Mouse (Mus musculus) 3T3-L1 (cell line): ENCODE results near the gene Fbxw13.
"Not testable (repeated sequence)": the region's sequence is repeated elsewhere in the genome, so short reads cannot be mapped to it uniquely, and the experiment has no call there.

Experiments
- DNase-seq: peaks from one replicate; pipeline ENCODE4 v3.0.0-alpha.2; 2015; ENCODE audit warnings: low read depth, low spot score

The Fbxw13 gene

DNA sequence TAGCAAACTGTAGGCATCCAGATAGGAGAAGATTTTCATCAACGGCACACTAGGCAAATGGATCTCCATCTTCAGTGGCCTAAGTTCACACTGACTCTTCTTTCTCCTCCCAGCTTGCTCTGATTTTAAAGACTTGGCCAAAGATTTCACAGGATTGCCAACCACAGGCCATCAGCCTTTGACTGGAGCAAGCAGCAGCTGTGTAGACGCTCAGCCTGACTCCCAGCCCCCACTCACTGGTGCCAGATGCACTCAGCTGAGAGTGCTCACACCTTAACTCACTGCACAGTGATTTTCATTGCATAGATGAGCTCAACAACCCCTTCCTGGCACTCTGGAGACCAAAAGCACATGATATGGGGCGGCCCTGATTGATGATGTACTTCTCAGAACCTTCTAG lies at the start of gene Fbxw13:
TSS of gene Fbxw13 (minus strand) at position 101 of the 400 bp plus-strand sequence.
- DNase-seq, result not testable (repeated sequence)

GRCm38 (mm10) chr9:109234654-109235053 lies 38.9 kb upstream of the Fbxw13 start, which contains the start of gene Fbxw20:
Fbxw20 (minus strand) TSS chr9:109234754.
- DNase-seq, result no peak

GRCm38 (mm10) chr9:109218449-109218848 lies 22.7 kb upstream of the Fbxw13 start:
- DNase-seq, result peak; percentile 4

- not testable (repeated sequence) for DNase-seq
These were observed 5.6 kb upstream of the Fbxw13 start for GRCm38 (mm10) chr9:109201347-109201746.

DNA sequence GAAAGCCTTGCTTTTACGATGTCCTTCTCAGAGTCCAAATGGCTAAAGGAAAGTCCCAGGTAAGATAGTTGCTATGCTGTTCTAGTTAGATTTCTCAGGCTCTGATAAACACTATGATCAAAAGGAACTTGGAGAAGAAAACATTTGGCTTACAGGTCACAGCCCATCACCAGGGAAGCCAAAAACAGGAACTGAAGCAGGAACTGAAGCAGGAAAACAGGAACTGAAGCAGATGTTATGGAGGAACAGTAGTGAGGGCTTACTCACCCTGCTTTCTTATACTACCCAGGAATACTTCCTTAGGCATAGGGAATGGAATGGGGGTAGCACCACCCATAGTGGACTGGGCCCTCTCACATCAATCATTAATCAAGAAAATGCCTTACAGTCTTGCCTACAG lies 4.6 kb upstream of the Fbxw13 start:
- DNase-seq, result no peak

GRCm38 (mm10) chr9:109199353-109199752 lies 3.6 kb upstream of the Fbxw13 start:
- no peak for DNase-seq

- no peak for DNase-seq
These were observed 18.6 kb downstream of the Fbxw13 start for GRCm38 (mm10) chr9:109177208-109177607.

GRCm38 (mm10) chr9:109176301-109176700 lies 19.5 kb downstream of the Fbxw13 start:
- DNase-seq, result no peak

- no peak for DNase-seq
These were observed 28.5 kb downstream of the Fbxw13 start for GRCm38 (mm10) chr9:109167316-109167715.

DNA sequence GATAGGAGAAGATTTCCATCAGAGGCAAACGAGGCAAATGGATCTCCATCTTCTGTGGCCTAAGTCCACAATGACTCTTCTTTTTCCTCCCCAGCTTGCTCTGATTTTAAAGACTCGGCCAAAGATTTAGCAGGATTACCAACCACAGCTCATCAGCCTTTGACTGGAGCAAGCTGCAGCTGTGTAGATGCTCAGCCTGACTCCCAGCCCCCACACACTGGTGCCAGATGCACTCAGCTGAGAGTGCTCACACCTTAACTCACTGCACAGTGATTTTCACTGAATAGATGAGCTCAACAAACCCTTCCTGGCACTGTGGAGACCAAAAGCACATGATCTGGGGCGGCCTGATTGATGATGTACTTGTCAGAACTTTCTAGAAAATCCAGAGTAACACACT lies 33.8 kb downstream of the Fbxw13 start, which contains the start of gene Fbxw21:
TSS of gene Fbxw21 (minus strand) at position 101 of the 400 bp plus-strand sequence.
- no peak for DNase-seq

DNA sequence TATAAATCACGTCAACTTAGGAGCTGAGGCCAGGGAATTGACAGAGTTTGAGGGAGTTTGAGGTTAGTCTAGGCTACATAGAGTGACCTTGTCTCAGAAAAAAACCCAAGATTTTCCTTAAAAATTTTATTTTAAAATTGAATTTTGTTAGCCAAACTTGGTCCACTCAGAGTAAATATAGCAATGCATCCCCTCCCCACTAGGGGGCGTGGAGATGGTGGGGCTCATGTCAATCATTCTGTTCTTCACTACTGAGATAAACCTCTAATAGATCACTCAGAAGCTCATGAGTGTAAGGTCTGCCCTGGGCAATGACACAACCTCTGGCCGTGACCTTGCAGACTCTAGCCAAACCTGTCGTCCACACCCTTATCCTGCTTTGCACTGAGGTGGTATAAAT lies 55.4 kb downstream of the Fbxw13 start:
- DNase-seq, result not testable (repeated sequence)

GRCm38 (mm10) chr9:109130076-109130475 lies 65.7 kb downstream of the Fbxw13 start:
- no peak for DNase-seq
